In genomic region chr12:59193637-59194036, GRCm38 (mm10) we compare ENCODE assay signal across 20 mouse cellular contexts.
"Had no signal": no experiment of that assay in that cellular context is flagged by ENCODE, and none has a peak within 500 bp of the region (broad histone marks: within the 10 kb centered on the region; RNA-seq: fewer than 3 reads in every experiment).

No protein-coding gene starts in this region.

- DNase-seq: kidney, adult 2 months; kidney, postnatal 10 days; kidney, postnatal 36 days; lung, postnatal 10 days; lung, postnatal 36 days; retina, postnatal 1 day; right cerebral cortex, postnatal 25 days; thymus, adult 2 months; thymus, postnatal 25 days had no signal

- H3K4me2 ChIP-seq: kidney, embryonic 15.5 days; liver, embryonic 15.5 days; lung, embryonic 15.5 days; midbrain, embryonic 13.5 days; neural tube, embryonic 13.5 days had no signal

- H3K27ac ChIP-seq: kidney, embryonic 15.5 days; lung, embryonic 15.5 days; midbrain, embryonic 10.5 days; midbrain, embryonic 13.5 days; neural tube, embryonic 13.5 days had no signal

- H3K9ac ChIP-seq: kidney, embryonic 15.5 days; liver, embryonic 15.5 days; lung, embryonic 15.5 days; midbrain, embryonic 13.5 days; neural tube, embryonic 13.5 days had no signal

- ATAC-seq: inflammation-experienced regulatory T-cells, adult 6 months; intestine, embryonic 16.5 days; midbrain, embryonic 13.5 days; midbrain, embryonic 16.5 days had no signal

- H3K27me3 ChIP-seq: kidney, embryonic 15.5 days; liver, embryonic 15.5 days; lung, embryonic 15.5 days; megakaryocyte, embryonic 14.5 days; midbrain, embryonic 13.5 days; neural tube, embryonic 13.5 days had no signal

- H3K9me3 ChIP-seq: kidney, embryonic 15.5 days; liver, embryonic 15.5 days; lung, embryonic 15.5 days; megakaryocyte, embryonic 14.5 days; midbrain, embryonic 10.5 days; midbrain, embryonic 13.5 days; neural tube, embryonic 13.5 days had no signal

- H3K4me1 ChIP-seq: kidney, embryonic 15.5 days; lung, embryonic 15.5 days; midbrain, embryonic 10.5 days; midbrain, embryonic 13.5 days; neural tube, embryonic 13.5 days had no signal

- H3K4me3 ChIP-seq: kidney, embryonic 15.5 days; liver, embryonic 15.5 days; lung, embryonic 15.5 days; megakaryocyte, embryonic 14.5 days; midbrain, embryonic 10.5 days; midbrain, embryonic 13.5 days; myocyte; neural tube, embryonic 13.5 days had no signal
